Mouse (Mus musculus): ENCODE measurements around the gene Gm18336. TPM values are rescaled to one million over a fixed set of nuclear protein-coding genes. Genes with fewer than 3 reads are reported as not detected.

Gene Gm18336
- not detected for total RNA-seq (2023)

DNA sequence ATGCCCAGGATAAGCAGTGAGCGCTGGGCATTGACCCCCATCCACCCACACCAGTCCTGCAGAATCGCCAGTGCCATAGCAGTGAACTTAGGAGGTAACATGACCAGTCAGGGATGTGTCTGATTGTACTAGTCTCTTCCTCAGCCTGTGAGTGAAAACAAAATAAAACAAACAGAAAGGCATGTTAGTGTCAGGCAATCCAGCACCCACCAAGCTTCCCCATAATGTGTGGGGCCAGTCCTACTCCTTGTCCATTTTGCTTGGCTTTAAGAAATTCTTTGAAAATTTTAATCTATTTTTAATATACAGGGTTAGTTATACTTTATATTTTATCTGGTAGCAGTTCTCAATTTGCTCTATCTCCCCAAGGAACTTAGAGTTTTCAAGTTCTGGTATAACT lies at the start of gene Gm18336:
TSS of gene Gm18336 (minus strand) at position 101 of the 400 bp plus-strand sequence.

DNA sequence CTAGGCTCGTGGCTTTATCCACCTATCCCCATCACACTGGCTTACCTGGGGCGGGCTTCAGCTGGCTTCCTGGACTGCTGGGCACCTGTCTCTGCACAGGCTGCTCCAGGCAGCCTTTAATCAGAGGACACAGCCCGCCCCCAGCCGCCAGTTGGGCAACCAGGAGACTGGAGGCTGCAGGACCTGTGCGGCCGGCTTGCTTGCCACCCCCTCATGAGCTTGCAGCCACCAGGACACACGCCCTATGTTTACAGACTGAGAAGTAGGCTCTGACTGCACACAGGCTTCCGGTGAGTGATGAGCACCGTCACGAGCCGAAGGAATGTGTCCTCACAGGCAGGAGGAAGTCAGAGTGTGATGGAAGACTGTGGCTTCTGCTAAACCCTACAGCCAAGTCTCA lies 36.7 kb upstream of the Gm18336 start, which contains the start of gene Trex2:
TSS of gene Trex2 (minus strand) at position 93 of the 400 bp plus-strand sequence.

DNA sequence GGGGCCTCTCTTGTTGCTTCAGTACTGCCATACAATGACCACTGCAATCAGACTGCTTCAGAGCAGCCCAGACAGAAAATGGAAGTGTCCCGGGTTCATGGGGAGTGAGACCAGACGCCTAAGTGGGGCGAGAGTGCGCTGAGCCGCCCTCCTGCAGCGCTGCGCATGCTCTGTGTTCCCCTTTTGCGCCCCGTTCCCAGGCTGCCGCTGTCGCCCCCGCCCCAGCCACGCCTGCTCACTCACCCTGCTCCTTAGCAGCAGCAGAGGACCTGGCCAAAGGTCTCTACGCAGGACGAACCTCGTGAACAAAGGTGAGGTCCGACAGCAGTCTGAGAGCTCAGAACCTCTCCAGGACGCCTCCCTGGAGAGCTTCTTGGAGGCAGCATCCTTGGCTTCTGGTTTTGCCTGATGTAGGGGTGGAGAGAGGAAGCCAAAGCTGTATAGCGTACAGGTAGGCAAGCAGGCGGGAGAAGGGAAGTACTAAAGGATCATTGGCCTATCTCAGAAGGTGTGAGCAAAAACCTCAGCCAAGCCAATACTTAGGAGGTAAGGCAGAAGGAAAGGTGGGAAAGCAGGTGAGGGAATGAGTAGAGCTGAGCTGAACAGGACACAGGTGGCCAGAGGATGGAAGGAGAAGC lies 12.5 kb upstream of the Gm18336 start, which contains the start of gene Zfp92:
TSS of gene Zfp92 (plus strand) at position 217 of the 638 bp plus-strand sequence.

Other genes with a start within 250 kb of the Gm18336 start
- gene Xlr5b, start 249.9 kb downstream of the Gm18336 start, total RNA-seq (2023), result not detected
- gene DXBay18, start 249.3 kb downstream of the Gm18336 start, total RNA-seq (2023), result under 1 TPM in 1 of 2 experiments, not detected in 1; 0.74 TPM
- not detected for gene Spin2d, start 221.7 kb downstream of the Gm18336 start, total RNA-seq (2023)
- gene Xlr3b, start 206.5 kb downstream of the Gm18336 start, total RNA-seq (2023), result 10 to 100 TPM; 11.0 to 16.1 TPM
- 100 to 1,000 TPM; 100 to 102 TPM for gene Xlr4b, start 184.4 kb downstream of the Gm18336 start, total RNA-seq (2023)
- 10 to 100 TPM; 16.0 to 17.0 TPM for gene F8a, start 170.4 kb downstream of the Gm18336 start, total RNA-seq (2023)
- gene Xlr4c, start 155.6 kb downstream of the Gm18336 start, total RNA-seq (2023), result 10 to 100 TPM; 51.9 to 63.0 TPM
- gene Xlr3c, start 133.3 kb downstream of the Gm18336 start, total RNA-seq (2023), result not detected
- not detected for gene Xlr5a, start 105.8 kb downstream of the Gm18336 start, total RNA-seq (2023)
- gene Xlr5c, start 105.8 kb downstream of the Gm18336 start, total RNA-seq (2023), result not detected
- gene Gm45015, start 61.9 kb downstream of the Gm18336 start, total RNA-seq (2023), result not detected
- 10 to 100 TPM; 37.8 to 41.5 TPM for gene Zfp275, start 56.1 kb downstream of the Gm18336 start, total RNA-seq (2023)
- gene Zfp92, start 12.4 kb upstream of the Gm18336 start, total RNA-seq (2023), result not detected
- gene Trex2, start 36.6 kb upstream of the Gm18336 start, total RNA-seq (2023), result not detected
- gene Haus7, start 60.3 kb upstream of the Gm18336 start, total RNA-seq (2023), result 10 to 100 TPM; 19.3 to 21.8 TPM
- gene Bgn, start 84.9 kb upstream of the Gm18336 start, total RNA-seq (2023), result not detected
- gene Atp2b3, start 104.3 kb upstream of the Gm18336 start, total RNA-seq (2023), result not detected
- under 1 TPM; 0.38 to 0.41 TPM for gene Dusp9, start 240.7 kb upstream of the Gm18336 start, total RNA-seq (2023)